Mouse (Mus musculus): ENCODE measurements around the gene Cntrob. TPM values are rescaled to one million over a fixed set of nuclear protein-coding genes. Genes with fewer than 3 reads are reported as not detected.
"Not testable (repeated sequence)": the region's sequence is repeated elsewhere in the genome, so short reads cannot be mapped to it uniquely, and the experiment has no call there.

Cntrob gene
- polyA plus RNA-seq, 1 experiment from 2014 or later, result 37.0 TPM

DNA sequence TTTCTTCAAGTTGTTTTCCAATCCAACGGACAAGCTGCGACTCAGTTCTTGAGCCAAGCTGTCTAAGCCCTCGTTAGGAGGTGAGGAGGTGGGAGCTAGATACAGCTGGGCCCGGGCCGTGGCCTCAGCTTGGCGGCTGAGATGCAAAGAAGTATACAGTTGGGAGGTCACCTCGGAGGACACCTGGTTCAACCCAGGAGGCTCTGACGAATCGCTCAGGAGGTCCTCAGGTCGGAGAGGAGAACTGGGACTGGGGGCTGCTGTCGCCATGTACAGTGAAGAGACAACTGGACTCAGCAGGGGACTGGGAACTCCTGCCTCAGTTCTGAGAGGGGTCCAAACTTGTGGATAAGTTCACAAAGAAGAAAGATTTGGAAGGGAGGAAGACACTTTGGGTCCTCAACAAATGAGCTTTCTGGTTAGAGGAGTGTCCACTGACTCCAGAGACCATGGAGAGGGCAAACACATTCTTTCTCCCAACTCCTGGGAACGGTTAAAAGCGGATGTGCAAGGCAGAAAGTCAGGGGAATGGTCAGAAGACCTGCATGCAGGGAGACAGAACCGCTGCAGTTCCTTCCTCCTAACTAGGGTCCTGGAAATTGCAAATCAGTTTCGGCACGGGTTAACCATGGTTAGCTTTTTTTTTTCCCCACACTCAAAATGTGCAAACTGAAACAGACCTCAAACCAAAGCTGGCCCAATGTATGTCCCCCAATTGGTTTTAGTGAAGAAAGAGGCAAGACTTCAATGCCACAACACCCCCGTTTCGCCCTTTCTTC lies 693 bp downstream of the Cntrob start:
- H3K4me2 ChIP-seq (replicated peaks), result peak overlapping the region; percentile 94
- WGBS, result 20% methylated on average over 18 of the region's 18 CpGs
- H3K9me3 ChIP-seq (replicated peaks), result no peaks in the 10 kb centered on the region
- peak overlapping the region; percentile 85 for H3K9ac ChIP-seq
- H3K27ac ChIP-seq, result peak overlapping the region; percentile 91
- no peak for ATAC-seq (ENCODE audit: low FRiP score)
- H3K4me1 ChIP-seq, result peaks cover 43% of the 10 kb centered on the region
- H3K4me3 ChIP-seq, result peak overlapping the region; percentile 66
- H3K27me3 ChIP-seq, result peaks cover 15% of the 10 kb centered on the region
- H3K36me3 ChIP-seq, result peaks cover 24% of the 10 kb centered on the region

DNA sequence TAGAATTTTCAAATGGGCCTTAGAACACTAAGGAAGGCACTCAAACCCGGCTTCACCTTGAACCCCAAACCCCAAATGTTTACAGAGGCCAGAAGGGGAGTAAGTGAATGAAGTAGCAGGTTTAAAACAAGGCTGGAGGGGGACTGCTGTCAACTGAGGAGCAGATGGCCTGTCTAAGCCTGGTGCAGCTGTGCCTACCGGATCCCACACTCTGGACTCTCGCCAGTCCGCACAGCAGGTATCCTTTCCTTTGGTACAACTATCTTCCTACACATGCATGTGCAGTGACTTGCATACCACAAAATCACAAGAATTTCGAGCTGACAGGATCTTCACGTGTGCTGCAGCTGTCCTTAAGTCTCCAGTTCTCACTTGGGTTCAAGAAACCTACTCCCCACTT lies 1.6 kb downstream of the Cntrob start:
- ATAC-seq (ENCODE audit: low FRiP score), result no peak
- H3K36me3 ChIP-seq, result peaks cover 27% of the 10 kb centered on the region
- H3K4me3 ChIP-seq, result no peak overlapping the region; the same call in 1 of the 2 replicates
- H3K9ac ChIP-seq, result peak overlapping the region; percentile 85; the same call in 1 of the 2 replicates
- H3K4me2 ChIP-seq (replicated peaks), result peak overlapping the region; percentile 94
- no peak overlapping the region for H3K27ac ChIP-seq
- peaks cover 6% of the 10 kb centered on the region for H3K27me3 ChIP-seq
- H3K4me1 ChIP-seq, result peaks cover 41% of the 10 kb centered on the region
- 62% methylated on average over 6 of the region's 6 CpGs for WGBS
- H3K9me3 ChIP-seq (replicated peaks), result no peaks in the 10 kb centered on the region

GRCm38 (mm10) chr11:69321580-69321979 lies 2.0 kb downstream of the Cntrob start:
- ATAC-seq (ENCODE audit: low FRiP score), result no peak
- 97% methylated on average over 6 of the region's 6 CpGs for WGBS
- H3K27me3 ChIP-seq, result peaks cover 2% of the 10 kb centered on the region; the same call in 1 of the 2 replicates
- H3K27ac ChIP-seq, result no peak overlapping the region
- H3K4me3 ChIP-seq, result no peak overlapping the region; the same call in 1 of the 2 replicates
- peaks cover 37% of the 10 kb centered on the region for H3K4me1 ChIP-seq
- H3K9ac ChIP-seq, result no peak overlapping the region
- peaks cover 27% of the 10 kb centered on the region for H3K36me3 ChIP-seq
- H3K4me2 ChIP-seq (replicated peaks), result peak overlapping the region; percentile 94; the same call in 1 of the 2 replicates
- H3K9me3 ChIP-seq (replicated peaks), result no peaks in the 10 kb centered on the region

DNA sequence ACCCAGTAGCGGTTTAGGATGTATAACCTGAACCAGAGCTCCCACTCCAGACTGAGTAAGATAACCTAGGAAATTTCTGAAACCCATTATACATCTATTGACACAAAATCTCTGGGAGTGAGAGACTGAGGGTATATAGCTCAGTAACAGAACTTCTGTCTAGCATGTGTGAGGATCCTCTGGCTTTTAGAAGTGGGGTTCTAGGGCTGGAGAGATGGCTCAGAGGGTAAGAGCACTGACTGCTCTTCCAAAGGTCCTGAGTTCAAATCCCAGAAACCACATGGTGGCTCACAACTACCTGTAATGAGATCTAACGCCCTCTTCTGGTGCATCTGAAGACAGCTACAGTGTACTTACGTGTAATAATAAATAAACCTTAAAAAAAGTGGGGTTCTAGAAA lies 5.6 kb downstream of the Cntrob start:
- peaks cover 21% of the 10 kb centered on the region for H3K4me1 ChIP-seq
- ATAC-seq (ENCODE audit: low FRiP score); H3K27me3 ChIP-seq; H3K9me3 ChIP-seq (replicated peaks); H3K4me2 ChIP-seq (replicated peaks); H3K9ac ChIP-seq; H3K4me3 ChIP-seq; H3K27ac ChIP-seq: not testable (repeated sequence)
- peaks cover 50% of the 10 kb centered on the region for H3K36me3 ChIP-seq
- 88% methylated on average over 3 of the region's 3 CpGs for WGBS

DNA sequence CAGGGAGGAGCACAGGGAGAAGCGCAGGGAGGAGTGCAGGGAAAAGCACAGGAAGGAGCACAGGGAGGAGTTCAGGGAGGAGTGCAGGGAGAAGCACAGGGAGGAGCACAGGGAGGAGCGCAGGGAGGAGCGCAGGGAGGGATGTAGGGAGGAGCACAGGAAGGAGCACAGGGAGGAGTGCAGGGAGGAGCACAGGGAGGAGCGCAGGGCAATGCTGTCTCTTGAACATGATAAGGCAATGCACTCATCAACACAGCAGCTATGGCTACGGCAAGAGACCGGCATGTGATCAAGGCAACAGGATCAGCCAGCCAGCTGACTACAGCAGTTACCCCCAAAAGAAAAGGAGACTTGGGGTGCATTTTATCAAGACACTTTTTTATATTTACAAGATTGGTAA lies 7.2 kb downstream of the Cntrob start:
- no peak overlapping the region for H3K27ac ChIP-seq
- no peaks in the 10 kb centered on the region for H3K27me3 ChIP-seq
- H3K36me3 ChIP-seq, result peaks cover 53% of the 10 kb centered on the region
- no peak overlapping the region for H3K4me2 ChIP-seq (replicated peaks)
- H3K9me3 ChIP-seq (replicated peaks), result no peaks in the 10 kb centered on the region
- peaks cover 6% of the 10 kb centered on the region; the same call in 1 of the 2 replicates for H3K4me1 ChIP-seq
- no peak overlapping the region for H3K4me3 ChIP-seq
- no peak for ATAC-seq (ENCODE audit: low FRiP score)
- H3K9ac ChIP-seq, result no peak overlapping the region
- 98% methylated on average over 6 of the region's 6 CpGs for WGBS

GRCm38 (mm10) chr11:69311266-69311665 lies 12.3 kb downstream of the Cntrob start:
- Histone ChIP-seq H3K4me1 (no peaks in the 10 kb centered on the region), H3K9ac (no peak overlapping the region), H3K27me3 (no peaks in the 10 kb centered on the region), H3K36me3 (peaks cover 76% of the 10 kb centered on the region), H3K9me3 (replicated peaks) (no peaks in the 10 kb centered on the region), H3K4me2 (replicated peaks) (no peak overlapping the region), H3K4me3 (no peak overlapping the region), H3K27ac (no peak overlapping the region)
- no peak for ATAC-seq (ENCODE audit: low FRiP score)
- 86% methylated on average over 7 of the region's 7 CpGs for whole genome bisulfite sequencing

DNA sequence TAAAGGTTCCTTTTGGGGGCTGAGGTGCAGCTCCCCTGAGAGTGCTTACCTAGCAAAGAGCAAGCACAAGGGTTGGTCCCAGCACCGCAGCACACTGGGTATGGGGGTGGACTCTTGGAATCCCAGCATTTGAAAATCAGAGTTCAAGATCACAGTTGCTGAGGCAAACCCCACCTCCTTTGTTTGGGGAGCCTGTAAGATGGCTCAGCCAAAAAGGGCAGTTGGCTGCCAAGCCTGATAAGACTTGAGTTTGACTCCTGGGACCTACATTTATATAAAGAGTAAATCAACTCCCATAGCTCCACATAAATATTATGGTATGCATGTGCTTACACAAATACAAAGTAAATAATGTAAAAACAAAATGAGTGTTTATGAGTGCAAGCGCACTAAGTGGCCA lies 17.5 kb downstream of the Cntrob start:
- peaks cover 91% of the 10 kb centered on the region for H3K36me3 ChIP-seq
- WGBS, result 97% methylated on average over 2 of the region's 2 CpGs
- ATAC-seq (ENCODE audit: low FRiP score), result no peak

GRCm38 (mm10) chr11:69305291-69305690 lies 18.3 kb downstream of the Cntrob start:
- Histone ChIP-seq H3K4me1 (no peaks in the 10 kb centered on the region), H3K27ac (no peak overlapping the region), H3K27me3 (no peaks in the 10 kb centered on the region), H3K36me3 (peaks cover 91% of the 10 kb centered on the region), H3K9ac (no peak overlapping the region), H3K4me2 (replicated peaks) (no peak overlapping the region), H3K4me3 (no peak overlapping the region), H3K9me3 (replicated peaks) (no peaks in the 10 kb centered on the region)
- no peak for ATAC-seq (ENCODE audit: low FRiP score)
- WGBS, result 89% methylated on average over 9 of the region's 9 CpGs

More for the DNA sequence above, 17.5 kb downstream of the Cntrob start:
- H3K4me1 ChIP-seq, result no peaks in the 10 kb centered on the region
- no peak overlapping the region for H3K4me3 ChIP-seq
- no peak overlapping the region for H3K9ac ChIP-seq
- no peaks in the 10 kb centered on the region for H3K9me3 ChIP-seq (replicated peaks)
- no peak overlapping the region for H3K27ac ChIP-seq
- H3K4me2 ChIP-seq (replicated peaks), result no peak overlapping the region
- no peaks in the 10 kb centered on the region for H3K27me3 ChIP-seq

GRCm38 (mm10) chr11:69302817-69303216 lies 20.8 kb downstream of the Cntrob start:
- no peak for ATAC-seq (ENCODE audit: low FRiP score)
- Histone ChIP-seq H3K9ac (no peak overlapping the region), H3K9me3 (replicated peaks) (no peaks in the 10 kb centered on the region), H3K4me3 (no peak overlapping the region), H3K4me1 (no peaks in the 10 kb centered on the region), H3K27ac (no peak overlapping the region), H3K4me2 (replicated peaks) (no peak overlapping the region), H3K36me3 (peaks cover 87% of the 10 kb centered on the region), H3K27me3 (no peaks in the 10 kb centered on the region)
- WGBS, result 90% methylated on average over 7 of the region's 7 CpGs

DNA sequence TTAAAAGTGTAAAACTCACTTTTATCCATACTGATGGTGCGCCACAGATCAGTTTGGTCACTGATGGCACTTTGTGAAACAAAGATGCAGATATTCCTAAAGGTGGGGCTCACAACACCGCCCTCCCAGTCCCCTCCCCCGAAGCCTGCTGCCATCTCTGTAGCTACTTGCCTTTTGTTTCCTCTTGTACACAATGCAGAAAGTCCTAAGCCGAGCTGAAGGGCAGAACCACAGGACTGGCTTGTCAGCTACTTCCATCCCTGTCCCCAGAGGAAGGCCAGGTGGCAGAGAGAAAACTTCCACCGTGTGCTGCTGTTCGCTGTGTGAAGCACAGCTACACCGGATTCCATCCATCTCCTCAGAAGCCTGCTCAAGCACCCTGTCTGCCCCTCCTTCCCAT lies 25.3 kb downstream of the Cntrob start:
- H3K27ac ChIP-seq, result no peak overlapping the region
- no peak overlapping the region for H3K4me2 ChIP-seq (replicated peaks)
- no peak for ATAC-seq (ENCODE audit: low FRiP score)
- no peak overlapping the region for H3K4me3 ChIP-seq
- WGBS, result 74% methylated on average over 7 of the region's 7 CpGs
- peaks cover 50% of the 10 kb centered on the region for H3K36me3 ChIP-seq
- H3K9me3 ChIP-seq (replicated peaks), result no peaks in the 10 kb centered on the region
- H3K4me1 ChIP-seq, result no peaks in the 10 kb centered on the region
- H3K9ac ChIP-seq, result no peak overlapping the region
- H3K27me3 ChIP-seq, result no peaks in the 10 kb centered on the region

GRCm38 (mm10) chr11:69297799-69298198 lies 25.8 kb downstream of the Cntrob start:
- no peak overlapping the region for H3K4me3 ChIP-seq
- no peak overlapping the region for H3K27ac ChIP-seq
- 88% methylated on average over 2 of the region's 2 CpGs for WGBS
- H3K9ac ChIP-seq, result no peak overlapping the region
- no peak for ATAC-seq (ENCODE audit: low FRiP score)
- H3K27me3 ChIP-seq, result no peaks in the 10 kb centered on the region
- peaks cover 46% of the 10 kb centered on the region for H3K36me3 ChIP-seq
- no peaks in the 10 kb centered on the region for H3K4me1 ChIP-seq
- H3K4me2 ChIP-seq (replicated peaks), result no peak overlapping the region
- H3K9me3 ChIP-seq (replicated peaks), result no peaks in the 10 kb centered on the region

- no peak overlapping the region for H3K9ac ChIP-seq
- H3K27me3 ChIP-seq, result no peaks in the 10 kb centered on the region
- H3K4me3 ChIP-seq, result no peak overlapping the region
- 92% methylated on average over 3 of the region's 3 CpGs for WGBS
- H3K9me3 ChIP-seq (replicated peaks), result no peaks in the 10 kb centered on the region
- no peak overlapping the region for H3K4me2 ChIP-seq (replicated peaks)
- H3K4me1 ChIP-seq, result no peaks in the 10 kb centered on the region
- H3K36me3 ChIP-seq, result peaks cover 26% of the 10 kb centered on the region
- ATAC-seq (ENCODE audit: low FRiP score), result no peak
- no peak overlapping the region for H3K27ac ChIP-seq
Observed at GRCm38 (mm10) chr11:69295286-69295685, 28.3 kb downstream of the Cntrob start.

DNA sequence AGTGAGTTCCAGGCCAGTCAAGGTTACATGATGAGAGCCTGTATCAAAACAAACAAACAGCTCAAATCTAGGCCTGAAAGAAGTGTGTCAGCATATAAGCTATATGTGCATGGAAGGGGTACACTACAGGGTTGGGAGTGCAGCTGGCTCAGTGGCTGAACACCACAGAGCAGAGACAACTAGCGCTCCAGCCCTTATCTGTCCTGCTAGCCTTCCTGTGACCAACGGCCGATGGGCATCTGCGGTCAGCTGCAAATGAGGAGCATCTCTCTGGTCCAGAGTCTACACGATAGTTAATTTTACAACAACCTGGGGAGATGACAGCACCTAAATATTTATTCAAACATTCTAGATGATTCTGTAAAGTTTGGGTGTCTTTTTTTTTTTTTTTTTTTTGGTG lies 32.5 kb downstream of the Cntrob start:
- Histone ChIP-seq H3K36me3 (peaks cover 5% of the 10 kb centered on the region; the same call in 1 of the 2 replicates), H3K4me1 (no peaks in the 10 kb centered on the region), H3K4me3 (no peak overlapping the region), H3K9ac (no peak overlapping the region), H3K27me3 (no peaks in the 10 kb centered on the region), H3K27ac (no peak overlapping the region), H3K9me3 (replicated peaks) (no peaks in the 10 kb centered on the region), H3K4me2 (replicated peaks) (no peak overlapping the region)
- 92% methylated on average over 5 of the region's 5 CpGs for WGBS
- ATAC-seq (ENCODE audit: low FRiP score), result no peak

All from hindbrain, embryonic 12.5 days (tissue).